27 mouse cellular contexts compared by ENCODE assay signal in genomic region chr6:38021406-38021805, GRCm38 (mm10). TPM values are rescaled to one million over a fixed set of nuclear protein-coding genes. Genes with fewer than 3 reads are reported as not detected.
"Had no signal": no experiment of that assay in that cellular context is flagged by ENCODE, and none has a peak within 500 bp of the region (broad histone marks: within the 10 kb centered on the region; RNA-seq: fewer than 3 reads in every experiment).

No protein-coding gene starts in this region.

- H3K9ac ChIP-seq: heart, embryonic 12.5 days; hindbrain, embryonic 13.5 days; hindbrain, embryonic 15.5 days; intestine, embryonic 15.5 days; limb, embryonic 13.5 days; limb, embryonic 15.5 days; liver, embryonic 12.5 days; liver, embryonic 14.5 days had no signal

- H3K4me1 ChIP-seq: heart, embryonic 12.5 days; intestine, embryonic 15.5 days; limb, embryonic 13.5 days; limb, embryonic 15.5 days; liver, embryonic 12.5 days had no signal

- H3K9me3 ChIP-seq: heart, embryonic 10.5 days; heart, embryonic 12.5 days; hindbrain, embryonic 13.5 days; hindbrain, embryonic 15.5 days; intestine, embryonic 15.5 days; limb, embryonic 13.5 days; limb, embryonic 15.5 days; liver, embryonic 12.5 days had no signal

- H3K27ac ChIP-seq: heart, embryonic 10.5 days; hindbrain, embryonic 13.5 days; hindbrain, embryonic 15.5 days; intestine, embryonic 15.5 days; layer of hippocampus, adult 2 months; limb, embryonic 13.5 days; limb, embryonic 15.5 days; liver, embryonic 12.5 days; liver, embryonic 14.5 days had no signal

- H3K4me2 ChIP-seq: heart, embryonic 12.5 days; hindbrain, embryonic 13.5 days; hindbrain, embryonic 15.5 days; intestine, embryonic 15.5 days; limb, embryonic 13.5 days; limb, embryonic 15.5 days; liver, embryonic 12.5 days had no signal

- H3K4me3 ChIP-seq: heart, embryonic 10.5 days; heart, embryonic 12.5 days; hindbrain, embryonic 13.5 days; hindbrain, embryonic 15.5 days; intestine, embryonic 15.5 days; layer of hippocampus, adult 2 months; limb, embryonic 13.5 days; limb, embryonic 15.5 days; liver, embryonic 12.5 days had no signal

- DNase-seq: gastrocnemius, postnatal 14 days; gastrocnemius, postnatal 36 days; heart, adult 18-20 months; heart, postnatal 10 days; kidney, adult 18-20 months; kidney, adult 8-10 months; kidney, postnatal 10 days; kidney, postnatal 25 days; kidney, postnatal 4 days; layer of hippocampus, postnatal 36 days; left cerebral cortex, postnatal 4 days had no signal

- ATAC-seq: inflammation-experienced regulatory T-cells, adult 6 months; intestine, embryonic 15.5 days; intestine, postnatal 0 days; liver, embryonic 12.5 days had no signal

- H3K27me3 ChIP-seq: heart, embryonic 12.5 days; hindbrain, embryonic 13.5 days; hindbrain, embryonic 15.5 days; intestine, embryonic 15.5 days; limb, embryonic 13.5 days; limb, embryonic 15.5 days; liver, embryonic 12.5 days had no signal

- H3K36me3 ChIP-seq: heart, embryonic 10.5 days; heart, embryonic 12.5 days; hindbrain, embryonic 13.5 days; hindbrain, embryonic 15.5 days; intestine, embryonic 15.5 days; limb, embryonic 13.5 days; limb, embryonic 15.5 days; liver, embryonic 12.5 days had no signal

RNA-seq across cellular contexts. Expression of gene Svopl, which starts 25.4 kb away (rescaled TPM):
- total RNA-seq: gastrocnemius, adult 18-20 months; hematopoietic stem cell, adult 5-6 weeks; left cerebral cortex, adult 18-20 months; left cerebral cortex, postnatal 4 days; liver, adult 2 months had no signal
- polyA plus RNA-seq: liver, adult 2 months had no signal
